Mouse (Mus musculus): ENCODE measurements at regions not wholly inside any gene's neighbourhood (a gene's known extent, or its start where the extent isn't known, plus 50 kb on each side); places are given as distances from the start of the nearest gene placed in this dataset.
A peak's percentile ranks its signal among the peaks of the same experiment; 100 is the strongest.

DNA sequence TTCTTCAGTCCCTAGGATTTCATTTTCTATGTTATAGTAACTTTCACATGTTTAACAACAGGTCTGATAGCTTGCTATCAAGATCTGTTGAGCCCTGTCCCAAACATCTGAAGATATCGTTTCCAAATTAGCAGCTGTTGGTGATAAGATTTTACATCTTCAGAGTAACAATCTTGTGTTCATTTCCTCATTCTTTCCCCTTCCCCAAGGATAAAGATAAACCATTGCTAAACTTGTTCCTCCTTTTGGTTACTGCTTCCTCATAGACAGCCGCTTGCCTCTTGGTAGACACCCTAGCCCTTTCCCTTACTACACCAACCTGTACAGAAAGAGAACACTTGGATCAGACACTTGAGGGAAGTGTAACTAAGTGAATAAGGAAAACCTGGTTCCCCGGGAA is 58.6 kb downstream of the Kcnrg start:
- Histone ChIP-seq H3K27me3 (no peaks in the 10 kb centered on the region), H3K4me2 (replicated peaks) (no peak overlapping the region), H3K9me3 (replicated peaks) (no peaks in the 10 kb centered on the region), H3K36me3 (no peaks in the 10 kb centered on the region), H3K4me3 (no peak overlapping the region), H3K4me1 (no peaks in the 10 kb centered on the region), H3K9ac (no peak overlapping the region), H3K27ac (no peak overlapping the region)
- ATAC-seq (ENCODE audit: low FRiP score): no peak
- whole genome bisulfite sequencing: 95% methylated on average over 3 of the region's 3 CpGs

DNA sequence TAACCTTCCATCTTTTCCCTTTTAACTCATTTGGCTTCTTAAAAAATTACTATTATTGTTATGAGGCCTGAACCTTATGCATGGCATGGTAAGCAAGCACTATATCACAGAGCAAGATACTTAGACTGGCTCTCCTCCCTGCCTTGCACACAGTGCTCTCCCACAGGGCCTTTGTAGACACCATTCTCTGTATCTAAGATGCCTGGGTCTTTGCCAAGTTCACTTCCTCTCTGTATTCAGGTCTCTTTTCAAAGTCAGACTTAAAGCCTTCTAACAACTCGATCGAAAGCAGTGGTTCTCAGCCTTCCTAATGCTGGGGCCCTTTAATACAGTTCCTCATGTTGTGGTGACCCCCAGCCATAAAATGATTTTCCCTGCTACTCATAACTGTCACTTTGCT is 65.9 kb downstream of the Kcnrg start:
- Histone ChIP-seq H3K36me3 (no peaks in the 10 kb centered on the region), H3K9me3 (replicated peaks) (no peaks in the 10 kb centered on the region), H3K27me3 (no peaks in the 10 kb centered on the region), H3K27ac (no peak overlapping the region), H3K9ac (no peak overlapping the region), H3K4me2 (replicated peaks) (no peak overlapping the region), H3K4me3 (no peak overlapping the region), H3K4me1 (no peaks in the 10 kb centered on the region)
- ATAC-seq (ENCODE audit: low FRiP score): no peak
- WGBS: 76% methylated on average over 2 of the region's 2 CpGs

DNA sequence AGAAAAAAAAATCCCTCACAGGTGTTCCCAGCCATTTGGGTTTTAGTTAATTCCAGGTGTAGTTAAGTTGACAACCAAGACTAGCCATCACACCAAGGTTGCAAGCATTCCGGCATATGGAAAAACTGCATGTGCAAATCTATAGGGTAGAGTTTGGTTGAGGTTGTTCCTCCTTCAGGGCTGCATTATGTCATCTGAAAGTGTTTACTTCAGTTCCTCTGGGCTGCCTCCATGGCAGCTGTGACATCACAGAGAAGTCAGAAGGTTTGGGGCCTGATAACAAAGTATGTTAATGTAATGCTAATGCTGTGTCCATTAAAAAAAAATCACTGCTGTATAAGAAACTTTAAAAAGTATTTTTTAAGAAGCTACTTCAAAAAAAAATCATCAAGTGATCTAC is 70.8 kb downstream of the Kcnrg start:
- H3K9me3 ChIP-seq (replicated peaks): no peaks in the 10 kb centered on the region
- WGBS: 93% methylated on average over 1 of the region's 1 CpGs
- H3K9ac ChIP-seq: no peak overlapping the region
- H3K27ac ChIP-seq: no peak overlapping the region
- H3K27me3 ChIP-seq: peaks cover 2% of the 10 kb centered on the region
- ATAC-seq (ENCODE audit: low FRiP score): no peak
- no peak overlapping the region for H3K4me2 ChIP-seq (replicated peaks)
- no peaks in the 10 kb centered on the region for H3K36me3 ChIP-seq
- H3K4me3 ChIP-seq: no peak overlapping the region
- peaks cover 2% of the 10 kb centered on the region; the same call in 1 of the 2 replicates for H3K4me1 ChIP-seq

DNA sequence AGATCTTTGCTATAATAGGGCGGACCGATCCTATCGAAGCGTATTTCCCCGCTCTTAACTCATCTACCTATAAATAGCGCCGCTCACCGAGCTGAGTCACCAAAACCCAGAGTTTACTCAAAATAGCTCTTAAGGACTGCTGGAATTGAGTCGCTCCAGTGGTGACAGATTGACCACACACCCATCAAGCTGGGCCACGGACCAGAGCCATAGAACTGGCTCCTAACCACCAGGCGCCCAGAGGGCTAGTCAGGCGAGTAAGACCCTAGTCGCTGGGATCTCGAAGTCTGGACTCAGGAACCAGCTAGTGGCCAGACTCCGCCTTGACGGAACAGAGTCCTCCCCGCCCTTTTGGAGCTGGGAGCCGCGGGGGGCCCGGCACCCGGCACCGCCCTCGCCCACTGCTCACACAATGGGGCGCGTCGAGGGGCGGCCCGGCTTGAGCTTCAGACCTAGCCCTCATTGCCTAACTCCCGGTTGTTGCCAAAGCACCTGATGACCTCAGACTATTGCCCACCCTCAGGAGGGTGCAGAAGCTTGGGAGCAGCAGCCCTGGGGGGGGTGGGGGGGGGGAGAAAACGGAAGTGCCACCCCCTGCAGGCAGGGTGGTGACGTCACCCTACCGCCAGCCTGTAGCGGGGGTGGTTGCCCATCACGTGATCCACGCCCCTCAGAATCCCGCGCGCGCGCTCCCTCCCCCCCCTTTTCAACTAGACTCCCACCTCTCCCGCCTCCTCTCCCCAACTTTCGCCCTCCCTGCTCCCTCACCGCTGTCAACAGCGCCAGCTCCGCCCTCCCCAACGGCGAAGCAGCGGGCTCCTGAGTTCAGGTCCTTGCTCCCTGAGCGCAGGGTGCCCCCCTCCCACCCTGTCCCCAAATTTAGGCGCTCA is 73.8 kb downstream of the Kcnrg start:
- Histone ChIP-seq H3K27ac (peak overlapping the region; percentile 94), H3K9ac (peak overlapping the region; percentile 84), H3K9me3 (replicated peaks) (no peaks in the 10 kb centered on the region), H3K27me3 (peaks cover 31% of the 10 kb centered on the region), H3K36me3 (no peaks in the 10 kb centered on the region), H3K4me3 (peak overlapping the region; percentile 78), H3K4me1 (peaks cover 12% of the 10 kb centered on the region; the same call in 1 of the 2 replicates), H3K4me2 (replicated peaks) (peak overlapping the region; percentile 93)
- under 1% methylated on average over 48 of the region's 50 CpGs for WGBS
- peak; percentile 84 for ATAC-seq (ENCODE audit: low FRiP score)

DNA sequence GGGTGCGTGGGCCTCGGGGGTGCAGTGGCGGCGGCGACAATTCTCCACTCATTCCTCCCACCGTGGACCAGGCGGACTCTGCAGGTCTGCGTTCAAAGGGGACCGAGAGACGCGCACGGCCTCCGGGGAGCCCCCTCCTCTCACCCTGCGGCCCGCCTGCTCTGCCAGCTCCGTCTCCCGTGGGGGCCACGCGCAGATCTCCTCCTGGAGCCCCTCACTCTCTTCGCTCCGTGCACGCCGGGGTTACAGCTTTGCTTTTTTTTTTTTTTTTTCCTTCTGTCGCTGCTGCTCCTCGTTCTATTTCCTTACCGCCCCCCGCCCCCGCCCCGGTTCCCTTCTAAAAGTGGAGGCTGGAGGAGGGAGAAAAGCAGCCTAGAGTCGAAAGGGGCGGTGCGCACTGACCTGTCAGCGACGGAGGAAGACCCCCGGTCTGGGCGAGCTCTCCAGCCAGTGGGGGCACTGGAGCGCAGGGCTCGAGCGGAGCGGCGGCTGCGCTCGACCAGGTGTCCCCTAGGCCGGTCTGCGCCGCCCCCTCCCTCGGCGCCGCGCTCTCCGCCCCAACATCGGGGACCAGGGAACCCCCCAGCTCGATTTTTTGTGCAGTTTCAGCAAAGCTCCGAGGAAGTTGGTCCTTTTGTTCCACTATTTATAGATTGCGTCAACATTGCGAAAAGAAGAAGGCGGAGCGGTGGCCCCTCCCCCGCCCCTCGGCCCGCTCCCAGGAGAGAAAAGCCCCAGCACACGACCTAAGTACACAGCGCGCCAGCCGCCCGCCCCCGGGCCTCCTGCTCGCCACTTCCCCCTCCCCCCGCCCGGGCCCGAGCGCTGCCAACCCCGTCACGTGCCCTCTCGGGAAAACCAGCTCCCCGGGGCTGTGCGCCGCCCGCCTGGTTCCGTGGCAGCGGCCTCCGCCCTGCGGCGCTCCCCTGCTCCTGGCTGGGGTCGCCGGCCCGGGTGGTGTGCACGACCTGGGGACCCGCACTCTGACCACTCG is 74.7 kb downstream of the Kcnrg start:
- Histone ChIP-seq H3K9me3 (replicated peaks) (no peaks in the 10 kb centered on the region), H3K4me1 (peaks cover 20% of the 10 kb centered on the region), H3K27me3 (peaks cover 41% of the 10 kb centered on the region), H3K9ac (peak overlapping the region; percentile 84), H3K4me2 (replicated peaks) (peak overlapping the region; percentile 93), H3K4me3 (peak overlapping the region; percentile 78), H3K27ac (peak overlapping the region; percentile 94), H3K36me3 (no peaks in the 10 kb centered on the region)
- ATAC-seq (ENCODE audit: low FRiP score): peak; percentile 82
- under 1% methylated on average over 73 of the region's 90 CpGs for WGBS

DNA sequence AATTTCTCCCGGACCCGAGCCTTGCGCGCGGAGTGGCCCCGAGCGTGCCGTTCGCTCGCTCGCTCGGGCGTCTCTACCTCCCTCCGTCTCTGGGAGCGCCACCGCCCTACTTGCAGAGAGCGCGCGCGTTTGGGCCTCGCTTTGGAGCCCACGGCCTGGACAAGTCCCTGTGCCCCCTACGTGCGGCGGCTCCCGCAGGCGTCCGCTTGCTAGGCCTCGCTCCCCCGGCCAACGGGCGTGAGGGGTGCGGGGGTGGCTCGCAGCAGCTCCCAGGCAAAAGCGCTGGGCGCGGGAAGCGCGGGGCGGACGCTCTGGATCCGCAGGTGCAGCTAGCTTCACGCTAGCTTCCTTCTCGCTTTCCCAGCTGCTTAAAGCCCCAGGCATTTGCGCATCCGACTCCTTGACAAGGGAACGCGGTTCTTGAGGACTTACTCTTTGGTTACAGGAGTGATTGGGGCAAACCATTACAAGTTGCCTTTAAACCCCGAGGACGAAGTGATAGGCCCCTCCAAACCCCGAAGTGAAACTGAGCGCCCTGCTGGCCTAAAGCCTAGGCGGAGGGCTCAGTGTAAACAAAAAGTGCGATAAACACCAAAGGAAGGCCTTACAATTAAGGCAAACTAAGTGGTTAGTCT is 75.6 kb downstream of the Kcnrg start:
- Histone ChIP-seq H3K4me3 (peak overlapping the region; percentile 78), H3K9ac (peak overlapping the region; percentile 84), H3K27me3 (peaks cover 42% of the 10 kb centered on the region), H3K27ac (peak overlapping the region; percentile 94), H3K36me3 (no peaks in the 10 kb centered on the region), H3K9me3 (replicated peaks) (no peaks in the 10 kb centered on the region), H3K4me1 (peaks cover 22% of the 10 kb centered on the region), H3K4me2 (replicated peaks) (peak overlapping the region; percentile 93)
- under 1% methylated on average over 54 of the region's 54 CpGs for WGBS
- peak; percentile 63 for ATAC-seq (ENCODE audit: low FRiP score)

DNA sequence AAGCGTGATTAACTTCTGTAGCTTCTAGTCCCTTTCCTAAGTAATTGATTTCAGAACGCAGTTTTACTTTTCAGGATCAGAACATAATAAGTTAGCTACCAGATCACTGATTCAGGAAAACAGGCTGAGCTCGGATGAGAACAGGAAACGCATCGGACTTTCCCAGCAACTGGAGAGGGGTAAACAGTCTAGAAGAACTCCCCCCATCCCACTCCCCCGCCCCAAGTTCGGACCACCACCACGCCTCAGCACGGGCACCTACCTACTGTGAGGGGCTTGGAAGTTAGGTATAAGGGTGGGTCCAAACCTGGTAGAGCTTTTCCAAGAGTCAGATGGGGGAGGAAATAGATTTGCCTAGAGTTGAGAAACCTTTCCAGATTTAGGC is 76.1 kb downstream of the Kcnrg start:
- Histone ChIP-seq H3K4me3 (peak overlapping the region; percentile 78; the same call in 1 of the 2 replicates), H3K36me3 (no peaks in the 10 kb centered on the region), H3K9me3 (replicated peaks) (no peaks in the 10 kb centered on the region), H3K4me1 (peaks cover 22% of the 10 kb centered on the region), H3K9ac (no peak overlapping the region; the same call in 1 of the 2 replicates), H3K27ac (no peak overlapping the region), H3K4me2 (replicated peaks) (peak overlapping the region; percentile 93), H3K27me3 (peaks cover 42% of the 10 kb centered on the region)
- no peak for ATAC-seq (ENCODE audit: low FRiP score)
- 6% methylated on average over 9 of the region's 9 CpGs for WGBS

DNA sequence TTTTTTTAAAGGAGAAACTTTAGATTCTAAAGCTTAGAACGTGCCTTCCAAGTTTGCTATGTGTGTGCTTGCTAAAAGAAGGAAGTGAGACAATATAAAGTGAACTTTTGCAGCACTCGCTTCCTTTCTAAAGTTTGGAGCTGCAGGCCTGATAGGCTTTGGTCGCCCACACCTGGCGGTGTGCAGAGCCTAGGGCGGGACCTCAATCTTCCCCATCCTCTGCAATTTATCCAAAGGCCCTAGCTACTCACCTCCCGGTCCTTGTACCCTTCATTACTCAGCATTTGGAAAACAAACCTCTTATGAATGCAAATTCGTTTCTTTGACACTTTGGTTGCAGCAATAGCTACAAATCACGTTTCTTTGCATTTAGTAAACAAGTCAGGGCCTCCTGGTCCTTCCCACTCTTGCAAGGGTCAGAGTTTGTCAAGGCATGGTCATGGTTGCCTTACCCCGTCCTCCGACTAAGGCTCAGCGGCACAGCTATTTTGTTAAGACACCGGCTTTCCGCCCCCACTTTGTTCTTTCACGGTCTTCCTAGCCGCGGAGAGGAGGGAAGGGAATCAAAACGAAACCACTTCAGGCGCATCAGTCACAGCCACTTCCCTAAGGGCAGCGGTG is 76.6 kb downstream of the Kcnrg start:
- Histone ChIP-seq H3K9ac (no peak overlapping the region), H3K9me3 (replicated peaks) (no peaks in the 10 kb centered on the region), H3K27me3 (peaks cover 47% of the 10 kb centered on the region)

DNA sequence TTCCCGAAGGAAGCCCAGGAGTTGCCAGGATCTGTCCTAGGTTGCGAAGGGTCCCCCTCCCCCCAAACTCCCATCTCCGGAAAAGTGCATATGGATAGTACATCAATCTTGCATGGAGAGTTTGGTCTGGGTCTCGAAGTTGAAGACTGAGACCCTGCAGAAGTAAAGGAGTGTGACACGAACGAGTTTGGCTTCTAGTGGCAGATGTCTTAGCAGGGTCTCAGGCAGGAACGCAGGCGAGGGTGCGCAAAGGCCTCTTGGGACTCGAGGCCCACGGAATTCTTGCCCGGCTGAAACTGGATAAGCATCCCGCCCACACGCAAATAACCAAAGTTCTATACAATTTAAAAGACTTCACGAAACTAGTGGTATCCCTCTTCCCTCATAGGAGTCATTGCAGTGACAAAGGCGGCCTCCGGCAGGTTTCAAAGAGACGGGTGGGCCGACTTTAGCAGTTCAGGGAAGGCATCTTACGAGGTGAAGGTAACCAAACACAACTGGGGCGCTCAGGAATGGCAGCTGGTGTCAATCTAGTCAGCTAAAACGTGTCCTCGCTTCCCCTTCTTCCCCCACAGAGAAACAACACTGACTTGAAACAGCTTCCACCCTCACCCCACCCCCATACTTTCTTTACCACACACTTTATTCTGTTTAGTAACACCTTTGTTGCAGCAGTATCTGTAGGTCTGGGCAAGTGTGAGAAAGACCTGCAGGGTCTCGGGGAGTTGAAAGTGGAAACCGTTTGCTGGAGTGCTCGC is 77.4 kb downstream of the Kcnrg start:
- peaks cover 26% of the 10 kb centered on the region for H3K4me1 ChIP-seq
- ATAC-seq (ENCODE audit: low FRiP score): no peak
- H3K9ac ChIP-seq: no peak overlapping the region
- H3K4me3 ChIP-seq: peak overlapping the region; percentile 12; the same call in 1 of the 2 replicates
- no peaks in the 10 kb centered on the region for H3K9me3 ChIP-seq (replicated peaks)
- H3K27me3 ChIP-seq: peaks cover 55% of the 10 kb centered on the region
- WGBS: 3% methylated on average over 26 of the region's 26 CpGs
- peak overlapping the region; percentile 34 for H3K4me2 ChIP-seq (replicated peaks)
- no peak overlapping the region for H3K27ac ChIP-seq
- no peaks in the 10 kb centered on the region for H3K36me3 ChIP-seq

More for the DNA sequence above, 76.6 kb downstream of the Kcnrg start:
- whole genome bisulfite sequencing: 5% methylated on average over 19 of the region's 19 CpGs
- Histone ChIP-seq H3K4me2 (replicated peaks) (peak overlapping the region; percentile 34), H3K27ac (no peak overlapping the region), H3K4me3 (peak overlapping the region; percentile 12; the same call in 1 of the 2 replicates), H3K36me3 (no peaks in the 10 kb centered on the region), H3K4me1 (peaks cover 22% of the 10 kb centered on the region)
- no peak for ATAC-seq (ENCODE audit: low FRiP score)

DNA sequence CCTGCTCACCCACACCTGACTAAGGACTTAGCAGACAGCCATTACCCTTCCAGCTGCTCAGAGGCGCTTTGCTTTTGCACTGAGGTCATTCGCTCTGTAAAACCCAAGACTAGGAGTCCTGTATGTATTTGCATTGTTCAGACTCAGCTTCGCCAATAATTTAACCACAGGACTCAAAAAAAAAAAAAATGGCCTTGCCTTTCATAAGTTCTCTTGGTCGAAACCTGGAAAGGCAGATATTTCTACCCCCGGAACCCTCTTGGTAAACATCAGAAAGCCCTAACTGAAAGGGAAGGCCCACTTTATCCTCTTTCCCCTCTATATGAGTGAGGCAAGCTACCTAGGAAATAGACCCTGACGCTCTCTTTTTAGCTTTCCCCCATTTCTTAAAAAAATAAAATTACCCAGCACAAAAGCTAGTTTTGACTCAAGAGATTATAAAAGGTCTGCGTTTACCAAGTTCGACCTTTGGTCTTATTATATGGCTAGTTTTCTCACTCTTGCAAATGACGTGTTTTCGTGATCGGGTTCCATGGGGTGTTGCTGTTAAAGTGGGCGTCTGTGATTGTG is 78.1 kb downstream of the Kcnrg start:
- peaks cover 27% of the 10 kb centered on the region for H3K4me1 ChIP-seq
- 4% methylated on average over 12 of the region's 12 CpGs for WGBS
- no peak overlapping the region for H3K27ac ChIP-seq
- no peak for ATAC-seq (ENCODE audit: low FRiP score)
- no peaks in the 10 kb centered on the region for H3K9me3 ChIP-seq (replicated peaks)
- H3K36me3 ChIP-seq: no peaks in the 10 kb centered on the region
- H3K9ac ChIP-seq: no peak overlapping the region
- H3K27me3 ChIP-seq: peaks cover 61% of the 10 kb centered on the region
- no peak overlapping the region for H3K4me2 ChIP-seq (replicated peaks)
- H3K4me3 ChIP-seq: no peak overlapping the region

Measured in hindbrain, embryonic 12.5 days (tissue).